Mouse (Mus musculus): ENCODE measurements around the gene Pramef17. TPM values are rescaled to one million over a fixed set of nuclear protein-coding genes. Genes with fewer than 3 reads are reported as not detected.

Pramef17 gene
- total RNA-seq (2023; ENCODE audit: inconsistent age) = not detected in 4 replicates

GRCm38 (mm10) chr4:143994269-143994668 lies at the start of gene Pramef17:
TSS of gene Pramef17 (minus strand) at chr4:143994369.

GRCm38 (mm10) chr4:143966850-143967249 lies 27.3 kb downstream of the Pramef17 start, which contains the start of gene Gm13101:
TSS of gene Gm13101 (minus strand) at chr4:143966950.

GRCm38 (mm10) chr4:143950916-143951315 lies 43.3 kb downstream of the Pramef17 start, which contains the start of gene Pramef25:
TSS of gene Pramef25 (minus strand) at chr4:143951016.

Other genes with a start within 250 kb of the Pramef17 start
- not detected in 4 replicates for gene Gm13023, start 205.0 kb downstream of the Pramef17 start, total RNA-seq (2023; ENCODE audit: inconsistent age)
- not detected in 4 replicates for gene Gm13084, start 178.3 kb downstream of the Pramef17 start, total RNA-seq (2023; ENCODE audit: inconsistent age)
- not detected in 4 replicates for gene Gm13103, start 147.9 kb downstream of the Pramef17 start, total RNA-seq (2023; ENCODE audit: inconsistent age)
- gene Pramef6, start 94.0 kb downstream of the Pramef17 start, total RNA-seq (2023; ENCODE audit: inconsistent age) = not detected in 4 replicates
- gene Pramef25, start 43.4 kb downstream of the Pramef17 start, total RNA-seq (2023; ENCODE audit: inconsistent age) = not detected in 4 replicates
- gene Gm13101, start 27.4 kb downstream of the Pramef17 start, total RNA-seq (2023; ENCODE audit: inconsistent age) = not detected in 4 replicates
- gene Pramel4, start 64.8 kb upstream of the Pramef17 start, total RNA-seq (2023; ENCODE audit: inconsistent age) = not detected in 4 replicates
- gene Gm13102, start 112.1 kb upstream of the Pramef17 start, total RNA-seq (2023; ENCODE audit: inconsistent age) = not detected in 4 replicates
- not detected in 4 replicates for gene Oog3, start 168.3 kb upstream of the Pramef17 start, total RNA-seq (2023; ENCODE audit: inconsistent age)
- not detected in 4 replicates for gene Oog2, start 196.3 kb upstream of the Pramef17 start, total RNA-seq (2023; ENCODE audit: inconsistent age)
- not detected in 4 replicates for gene C87977, start 218.9 kb upstream of the Pramef17 start, total RNA-seq (2023; ENCODE audit: inconsistent age)

Measured in B cell, adult (primary cell).